Mouse (Mus musculus): ENCODE data around the gene Dnajc4. TPM values are rescaled to one million over a fixed set of nuclear protein-coding genes. Genes with fewer than 3 reads are reported as not detected.
A peak's percentile ranks its signal among the peaks of the same experiment; 100 is the strongest.

The Dnajc4 gene
- polyA plus RNA-seq, 1 experiment from 2014 or later, result 24.6 TPM

DNA sequence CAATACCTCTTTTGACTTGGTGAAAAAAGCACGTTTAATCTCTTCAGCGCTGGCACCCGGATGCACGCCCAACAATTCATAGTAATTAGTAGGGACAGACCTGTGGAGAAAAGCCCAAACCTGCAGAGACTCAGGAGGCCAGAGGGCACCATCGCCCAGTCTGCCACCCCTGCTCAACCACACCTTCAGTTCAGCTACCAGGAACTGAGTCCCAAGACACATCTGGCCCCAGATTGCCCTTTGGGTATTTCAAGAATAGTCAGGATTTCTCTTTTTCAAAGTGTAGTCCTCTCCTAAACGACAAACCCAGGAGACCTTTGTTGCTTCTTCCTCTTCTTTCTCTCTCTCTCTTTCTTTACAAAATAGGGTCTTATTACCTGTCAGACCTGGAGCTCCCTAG lies 1.7 kb downstream of the Dnajc4 start:
- H3K4me1 ChIP-seq, result peaks cover 65% of the 10 kb centered on the region
- no peak for DNase-seq (ENCODE audit: low spot score)
- WGBS, result 81% methylated on average over 6 of the region's 6 CpGs
- H3K9me3 ChIP-seq, result no peaks in the 10 kb centered on the region
- H3K4me3 ChIP-seq, result no peak overlapping the region
- no peaks in the 10 kb centered on the region for H3K27me3 ChIP-seq (ENCODE audit: insufficient read depth, poor library complexity, severe bottlenecking)
- peaks cover 9% of the 10 kb centered on the region; the same call in 1 of the 2 replicates for H3K36me3 ChIP-seq
- H3K27ac ChIP-seq, result no peak overlapping the region

DNA sequence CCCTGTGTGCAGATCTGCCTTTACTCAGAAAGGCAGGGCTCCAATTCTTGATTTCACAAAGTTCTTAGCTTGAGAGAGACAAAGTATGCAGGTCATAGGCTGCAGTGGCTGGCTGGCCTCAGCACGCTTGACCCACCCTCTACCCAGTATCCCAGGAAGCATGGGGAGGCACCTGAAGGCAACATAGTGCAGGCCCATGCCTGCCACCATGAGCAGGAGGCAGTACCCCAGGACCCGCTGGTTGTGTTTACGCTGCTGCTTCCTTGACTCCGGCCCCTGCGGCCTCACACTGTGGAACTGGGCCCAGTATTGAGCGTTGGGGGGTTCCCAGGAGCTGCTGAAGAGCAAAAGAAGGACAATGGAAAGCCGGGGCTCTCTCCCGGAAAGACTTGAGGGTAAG lies 3.1 kb downstream of the Dnajc4 start:
- Histone ChIP-seq H3K4me1 (peaks cover 58% of the 10 kb centered on the region), H3K27me3 (ENCODE audit: insufficient read depth, poor library complexity, severe bottlenecking) (no peaks in the 10 kb centered on the region), H3K9me3 (no peaks in the 10 kb centered on the region), H3K4me3 (no peak overlapping the region), H3K27ac (no peak overlapping the region), H3K36me3 (peaks cover 22% of the 10 kb centered on the region)
- DNase-seq (ENCODE audit: low spot score), result no peak
- WGBS, result 83% methylated on average over 8 of the region's 8 CpGs

DNA sequence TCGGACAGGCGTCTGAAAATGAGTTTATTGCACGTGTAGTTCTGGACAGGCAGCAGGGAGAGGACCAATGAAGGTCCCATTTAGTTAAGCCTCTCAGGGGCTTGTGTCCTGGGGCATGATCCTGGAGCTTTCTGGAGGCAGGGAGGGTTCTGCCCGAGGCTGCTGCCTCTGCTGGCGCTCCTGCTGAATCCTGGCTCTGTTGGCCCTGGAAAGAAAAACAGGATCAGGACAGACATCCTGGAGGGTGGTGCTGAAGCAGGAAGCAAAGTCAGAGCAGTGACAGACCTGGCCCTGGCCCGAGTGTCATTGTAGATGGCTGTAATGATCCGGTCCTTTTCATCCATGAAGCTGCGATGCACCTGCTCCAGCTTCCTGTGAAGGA lies 4.5 kb downstream of the Dnajc4 start:
- DNase-seq (ENCODE audit: low spot score), result no peak
- peak overlapping the region; percentile 98 for H3K27ac ChIP-seq
- H3K27me3 ChIP-seq (ENCODE audit: insufficient read depth, poor library complexity, severe bottlenecking), result no peaks in the 10 kb centered on the region
- H3K9me3 ChIP-seq, result no peaks in the 10 kb centered on the region
- H3K36me3 ChIP-seq, result peaks cover 34% of the 10 kb centered on the region
- peak overlapping the region; percentile 98 for H3K4me3 ChIP-seq
- peaks cover 48% of the 10 kb centered on the region for H3K4me1 ChIP-seq
- WGBS, result 9% methylated on average over 8 of the region's 8 CpGs

DNA sequence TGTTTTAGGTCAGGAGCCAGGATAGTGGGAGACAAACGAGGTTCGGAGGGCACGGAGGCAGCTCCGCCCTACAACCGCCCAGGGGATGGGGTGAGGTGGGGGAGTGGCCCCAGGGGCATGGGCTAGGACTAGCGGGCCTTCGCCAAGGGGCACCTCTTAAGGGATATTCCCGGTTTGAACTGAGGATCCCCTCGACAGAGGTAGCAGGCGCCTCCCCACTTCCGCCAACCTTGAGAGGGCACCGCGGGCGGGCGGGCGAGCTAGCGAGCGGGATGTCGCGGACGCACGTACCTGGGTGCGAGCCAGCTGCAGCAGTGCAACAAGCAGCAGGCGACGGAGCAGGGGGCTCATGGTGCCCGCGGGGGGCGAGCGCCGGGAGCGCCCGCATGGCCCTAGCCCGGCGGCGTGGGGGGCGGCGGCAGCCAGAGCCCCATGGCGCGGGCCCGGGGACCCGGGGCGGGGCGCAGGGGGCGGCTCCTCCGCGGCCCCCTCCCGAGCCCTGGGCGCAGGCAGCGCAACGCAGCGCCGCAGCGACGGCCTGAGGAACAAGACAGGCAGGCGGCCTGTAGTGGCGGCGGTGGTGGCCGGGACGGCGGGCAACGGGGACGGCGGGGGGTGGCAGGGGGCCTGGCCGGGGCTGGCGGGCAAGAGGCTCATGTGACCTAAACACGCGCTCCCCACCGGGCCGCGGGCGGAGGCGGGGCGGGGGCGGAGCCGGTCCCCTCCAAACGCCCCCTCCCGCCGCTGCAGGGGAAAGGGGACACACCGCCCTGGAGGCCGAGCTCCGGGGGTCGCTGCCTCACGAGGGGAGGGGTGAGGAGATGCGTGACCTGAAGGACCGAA lies 5.1 kb downstream of the Dnajc4 start, which contains the start of gene Vegfb:
Vegfb (minus strand) TSS at position 591 of the 843 bp plus-strand sequence.
- H3K27me3 ChIP-seq (ENCODE audit: insufficient read depth, poor library complexity, severe bottlenecking), result no peaks in the 10 kb centered on the region
- peaks cover 44% of the 10 kb centered on the region for H3K4me1 ChIP-seq
- no peaks in the 10 kb centered on the region for H3K9me3 ChIP-seq
- under 1% methylated on average over 57 of the region's 85 CpGs for WGBS
- peak within 1 kb of the TSS; percentile 98 for H3K27ac ChIP-seq
- peaks cover 40% of the 10 kb centered on the region for H3K36me3 ChIP-seq
- H3K4me3 ChIP-seq, result peak within 1 kb of the TSS; percentile 98
- no peak for DNase-seq (ENCODE audit: low spot score)

DNA sequence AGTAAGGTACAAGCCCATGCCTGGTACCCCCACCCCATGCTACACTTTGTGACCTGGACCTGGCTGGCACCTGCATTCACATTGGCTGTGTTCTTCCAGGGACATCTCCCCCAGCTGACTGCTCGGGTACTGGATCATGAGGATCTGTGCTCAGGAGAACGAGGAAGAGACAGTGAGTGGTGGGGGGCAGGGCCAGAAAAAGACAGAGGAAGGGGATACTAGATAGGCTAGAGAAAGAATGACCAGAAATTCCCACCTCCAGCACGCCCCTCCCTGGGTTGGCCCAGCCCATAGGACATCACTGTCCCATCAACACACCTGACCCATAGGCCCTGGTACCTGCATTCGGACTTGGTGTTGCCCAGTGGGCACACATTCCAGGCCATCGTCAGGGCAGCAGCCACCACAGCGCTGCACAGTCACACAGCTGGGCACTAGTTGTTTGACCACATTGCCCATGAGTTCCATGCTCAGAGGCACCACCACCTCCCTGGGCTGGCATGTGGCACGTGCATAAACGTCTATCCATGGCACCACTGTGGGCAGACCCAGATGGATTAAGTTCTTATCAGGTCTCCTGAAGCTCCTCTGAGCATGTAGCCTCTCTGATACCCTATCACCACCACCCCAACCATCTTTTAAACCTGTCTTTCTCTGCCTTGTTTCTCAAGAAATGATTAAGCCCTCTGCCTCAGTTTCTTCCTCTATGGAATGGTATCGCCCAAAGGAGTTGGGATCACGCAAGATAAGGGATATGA lies 6.2 kb downstream of the Dnajc4 start:
- no peaks in the 10 kb centered on the region for H3K27me3 ChIP-seq (ENCODE audit: insufficient read depth, poor library complexity, severe bottlenecking)
- H3K36me3 ChIP-seq, result peaks cover 45% of the 10 kb centered on the region
- peaks cover 40% of the 10 kb centered on the region for H3K4me1 ChIP-seq
- DNase-seq (ENCODE audit: low spot score), result no peak
- WGBS, result 67% methylated on average over 10 of the region's 10 CpGs
- H3K27ac ChIP-seq, result peak overlapping the region; percentile 98
- H3K4me3 ChIP-seq, result peak overlapping the region; percentile 98
- no peaks in the 10 kb centered on the region for H3K9me3 ChIP-seq

DNA sequence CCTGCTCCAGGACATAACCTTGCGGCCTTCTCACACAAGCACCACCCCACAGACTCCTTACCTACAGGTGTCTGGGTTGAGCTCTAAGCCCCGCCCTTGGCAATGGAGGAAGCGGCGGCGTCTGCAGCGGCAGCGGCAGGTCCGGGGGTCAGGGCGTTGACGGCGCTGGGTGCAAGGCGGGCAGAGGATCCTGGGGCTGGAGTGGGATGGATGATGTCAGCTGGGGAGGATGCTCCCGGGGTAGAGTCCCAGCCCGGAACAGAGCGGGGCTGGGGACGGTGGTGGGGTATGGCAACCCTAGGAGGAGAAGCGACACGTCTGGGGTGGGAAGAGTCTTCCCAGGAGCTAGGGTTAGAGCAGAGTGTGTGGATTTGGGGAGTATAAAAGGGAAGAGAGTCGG lies 7.1 kb downstream of the Dnajc4 start:
- no peak for DNase-seq (ENCODE audit: low spot score)
- Histone ChIP-seq H3K4me3 (no peak overlapping the region), H3K27ac (no peak overlapping the region), H3K9me3 (no peaks in the 10 kb centered on the region), H3K36me3 (peaks cover 45% of the 10 kb centered on the region), H3K4me1 (peaks cover 40% of the 10 kb centered on the region), H3K27me3 (ENCODE audit: insufficient read depth, poor library complexity, severe bottlenecking) (no peaks in the 10 kb centered on the region)
- 83% methylated on average over 19 of the region's 19 CpGs for WGBS

DNA sequence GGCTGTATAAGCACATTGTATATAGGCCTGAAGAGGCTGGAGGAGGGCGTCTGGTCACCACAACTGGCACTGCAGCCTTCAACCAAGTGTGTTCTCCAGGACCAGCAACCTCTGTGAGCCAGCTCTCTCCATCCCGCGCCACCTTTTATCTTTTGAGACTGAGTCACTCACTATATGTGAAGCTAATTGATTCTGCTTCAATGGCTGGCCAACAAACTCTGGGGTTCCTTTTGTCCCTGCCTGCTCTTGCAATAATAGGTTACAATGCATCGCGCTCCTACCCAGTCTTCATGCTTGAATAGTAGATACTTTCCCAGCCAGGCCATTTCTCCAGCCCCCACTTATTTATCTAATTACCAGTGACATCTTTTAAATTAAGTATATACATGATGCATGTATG lies 8.8 kb downstream of the Dnajc4 start:
- Histone ChIP-seq H3K4me1 (peaks cover 57% of the 10 kb centered on the region), H3K27me3 (ENCODE audit: insufficient read depth, poor library complexity, severe bottlenecking) (no peaks in the 10 kb centered on the region), H3K27ac (no peak overlapping the region), H3K4me3 (no peak overlapping the region), H3K36me3 (peaks cover 42% of the 10 kb centered on the region), H3K9me3 (no peaks in the 10 kb centered on the region)
- DNase-seq (ENCODE audit: low spot score), result no peak
- WGBS, result 92% methylated on average over 5 of the region's 5 CpGs

DNA sequence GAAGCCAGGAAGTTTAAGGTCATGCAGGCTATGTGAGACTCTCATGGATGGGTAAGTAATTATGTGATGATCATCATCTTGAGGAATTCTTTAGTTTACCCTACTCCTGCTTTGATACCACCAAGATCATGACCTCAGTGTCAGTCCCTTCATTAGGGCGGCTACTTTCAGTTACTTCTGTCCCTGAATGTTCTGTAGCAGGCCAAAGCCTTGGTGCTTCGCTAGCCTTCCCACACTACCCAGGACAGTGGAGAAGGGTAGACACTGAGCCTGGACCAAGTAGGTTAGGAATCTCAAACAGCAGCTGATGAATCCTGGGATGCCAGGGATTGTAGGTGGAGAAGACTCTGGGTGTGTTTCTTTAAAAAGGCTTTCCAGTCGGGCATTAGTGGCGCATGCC lies 10.9 kb downstream of the Dnajc4 start:
- DNase-seq (ENCODE audit: low spot score), result no peak
- Histone ChIP-seq H3K36me3 (peaks cover 62% of the 10 kb centered on the region), H3K4me1 (peaks cover 57% of the 10 kb centered on the region), H3K4me3 (peak overlapping the region; percentile 76; the same call in 1 of the 2 replicates), H3K9me3 (no peaks in the 10 kb centered on the region), H3K27me3 (ENCODE audit: insufficient read depth, poor library complexity, severe bottlenecking) (no peaks in the 10 kb centered on the region), H3K27ac (peak overlapping the region; percentile 96)
- WGBS, result 87% methylated on average over 4 of the region's 4 CpGs

GRCm38 (mm10) chr19:6980381-6981093 lies 11.8 kb downstream of the Dnajc4 start, which contains the start of gene Fkbp2:
Gene Fkbp2 (minus strand): TSS chr19:6980501.
- Histone ChIP-seq H3K36me3 (peaks cover 60% of the 10 kb centered on the region), H3K9me3 (no peaks in the 10 kb centered on the region)
- 1% methylated on average over 38 of the region's 38 CpGs for WGBS

DNA sequence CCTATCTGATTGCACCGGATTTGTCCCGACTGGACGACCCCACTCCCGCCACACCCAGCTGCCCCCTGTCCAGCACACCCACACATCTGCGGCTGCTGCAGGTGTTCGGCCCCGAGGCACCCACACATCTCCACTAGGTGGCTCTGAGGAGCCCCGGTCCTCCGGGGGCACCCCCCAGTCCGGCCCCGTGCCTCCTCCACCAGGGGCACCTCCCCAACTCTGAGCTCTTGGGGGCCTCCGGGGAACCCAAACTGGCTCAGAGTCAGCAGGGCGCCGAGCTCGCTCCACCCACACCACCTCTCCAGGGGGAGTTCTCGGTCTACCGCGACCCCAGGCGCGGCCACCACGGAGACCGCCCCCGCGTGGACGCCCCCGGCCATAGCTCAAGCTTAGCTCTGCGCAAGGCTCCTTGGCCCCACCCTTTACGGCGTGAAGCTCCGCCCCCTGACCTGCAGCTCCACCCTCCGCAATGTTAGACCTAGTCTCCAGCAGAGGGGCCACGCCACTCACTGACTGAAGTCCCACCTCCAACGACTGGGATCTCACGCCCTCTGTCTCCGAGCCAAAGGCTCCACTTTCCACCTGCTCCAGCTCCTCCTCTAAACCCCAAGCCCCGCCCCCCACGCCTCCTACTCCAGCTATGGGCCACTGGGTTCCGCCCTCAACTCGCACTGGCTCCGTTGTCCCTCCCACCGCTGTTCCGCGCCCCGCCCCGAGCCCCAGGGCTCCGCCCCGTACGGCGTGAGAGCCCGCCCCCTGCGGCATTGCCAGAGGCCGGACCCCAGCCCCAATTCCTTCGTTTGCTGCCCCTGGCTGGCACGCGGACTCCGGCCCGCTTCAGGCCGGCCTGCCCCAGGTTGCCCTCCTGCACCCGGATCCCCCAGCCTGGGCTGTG lies 12.6 kb downstream of the Dnajc4 start:
- peaks cover 52% of the 10 kb centered on the region for H3K36me3 ChIP-seq
- H3K27ac ChIP-seq, result peak overlapping the region; percentile 96
- no peaks in the 10 kb centered on the region for H3K9me3 ChIP-seq
- no peaks in the 10 kb centered on the region for H3K27me3 ChIP-seq (ENCODE audit: insufficient read depth, poor library complexity, severe bottlenecking)
- peaks cover 49% of the 10 kb centered on the region for H3K4me1 ChIP-seq
- DNase-seq (ENCODE audit: low spot score), result peak; percentile 100
- under 1% methylated on average over 59 of the region's 59 CpGs for WGBS
- peak overlapping the region; percentile 76 for H3K4me3 ChIP-seq

More at GRCm38 (mm10) chr19:6980381-6981093, 11.8 kb downstream of the Dnajc4 start, which contains the start of gene Fkbp2:
- peaks cover 55% of the 10 kb centered on the region for H3K4me1 ChIP-seq
- H3K27ac ChIP-seq, result peak within 1 kb of the TSS; percentile 96
- peak within 1 kb of the TSS; percentile 76 for H3K4me3 ChIP-seq
- no peaks in the 10 kb centered on the region for H3K27me3 ChIP-seq (ENCODE audit: insufficient read depth, poor library complexity, severe bottlenecking)
- peak; percentile 99 for DNase-seq (ENCODE audit: low spot score)

DNA sequence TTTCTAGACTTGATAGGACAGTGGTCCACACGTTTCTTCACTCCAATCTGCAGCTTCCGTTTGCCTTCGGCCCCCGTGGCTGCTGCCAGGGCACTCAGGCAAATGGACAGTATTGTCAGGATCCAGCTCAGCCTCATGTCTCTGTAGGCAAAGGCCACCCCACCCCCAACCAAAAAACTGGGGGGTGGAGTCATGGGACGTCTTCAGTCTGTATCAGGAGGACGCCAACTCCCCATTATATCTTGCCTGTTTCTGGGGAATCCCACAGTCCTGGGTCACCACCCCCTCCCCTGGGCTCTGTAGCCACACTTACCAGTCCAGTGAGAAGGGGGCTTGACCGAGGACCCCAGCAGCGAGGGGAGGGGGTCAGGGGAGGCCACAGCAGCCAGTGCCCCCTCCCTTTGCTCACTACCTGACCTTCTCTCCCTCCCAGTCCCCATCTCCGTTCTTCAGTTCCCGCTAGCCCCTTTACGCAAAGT lies 13.3 kb downstream of the Dnajc4 start:
- Histone ChIP-seq H3K4me3 (peak overlapping the region; percentile 76), H3K4me1 (peaks cover 52% of the 10 kb centered on the region), H3K27ac (peak overlapping the region; percentile 96), H3K9me3 (no peaks in the 10 kb centered on the region), H3K36me3 (peaks cover 47% of the 10 kb centered on the region), H3K27me3 (ENCODE audit: insufficient read depth, poor library complexity, severe bottlenecking) (no peaks in the 10 kb centered on the region)
- peak; percentile 85 for DNase-seq (ENCODE audit: low spot score)
- WGBS, result 6% methylated on average over 11 of the region's 11 CpGs

DNA sequence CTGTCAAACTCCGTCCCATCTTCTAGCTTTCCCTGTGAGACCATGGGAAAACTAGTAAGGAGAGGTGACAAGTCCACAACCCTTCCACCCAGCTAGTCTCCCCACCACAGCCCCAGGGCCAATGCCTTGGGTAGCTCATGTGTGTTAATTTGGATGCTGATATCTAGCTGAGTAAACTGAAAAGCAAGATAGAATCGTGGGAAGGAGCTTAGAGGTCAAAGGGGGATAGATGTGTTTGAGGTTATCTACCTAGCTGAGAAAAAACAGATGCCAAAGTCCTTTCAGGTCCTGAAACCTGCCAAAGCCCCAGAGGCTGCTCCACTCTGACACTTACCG lies 13.8 kb downstream of the Dnajc4 start:
- H3K27ac ChIP-seq, result peak overlapping the region; percentile 96
- no peaks in the 10 kb centered on the region for H3K27me3 ChIP-seq (ENCODE audit: insufficient read depth, poor library complexity, severe bottlenecking)

More for the DNA sequence above, 13.8 kb downstream of the Dnajc4 start:
- 33% methylated on average over 3 of the region's 3 CpGs for WGBS
- H3K4me1 ChIP-seq, result peaks cover 56% of the 10 kb centered on the region
- peak overlapping the region; percentile 76 for H3K4me3 ChIP-seq
- H3K9me3 ChIP-seq, result no peaks in the 10 kb centered on the region
- H3K36me3 ChIP-seq, result peaks cover 42% of the 10 kb centered on the region
- no peak for DNase-seq (ENCODE audit: low spot score)
